Mouse (Mus musculus) stomach, postnatal 0 days (tissue): Measurements from ENCODE around the gene Amotl1. TPM values are rescaled to one million over a fixed set of nuclear protein-coding genes. Genes with fewer than 3 reads are reported as not detected.

Source experiments
- ATAC-seq: fragments of 200-750 bp; cut with Nextera tagmentation; 2 replicates; pipeline ENCODE4 v1.8.0; 2017; ENCODE audit not compliant: low FRiP score, low TSS enrichment
- DNase-seq: peaks from one replicate; pipeline ENCODE4 v3.0.0-alpha.2; 2016; ENCODE audit warnings: low spot score
- H3K27ac ChIP-seq: fragments of 300-500 bp; sonication (generic); replicated peaks from 2 replicates; pipeline ENCODE4 v1.5.1; 2014; ENCODE audit warnings: mild to moderate bottlenecking, control low read depth
- H3K27me3 ChIP-seq: fragments of 300-500 bp; sonication (generic); 2 replicates; pipeline ENCODE4 v1.6.1; 2014; ENCODE audit warnings: low read length; ENCODE audit not compliant: control insufficient read depth, insufficient read depth
- H3K36me3 ChIP-seq: fragments of 300-500 bp; sonication (generic); 2 replicates; pipeline ENCODE4 v1.6.1; 2014; ENCODE audit warnings: low read length, mixed read lengths; ENCODE audit not compliant: control insufficient read depth, insufficient read depth
- H3K4me1 ChIP-seq: fragments of 300-500 bp; sonication (generic); replicated peaks from 2 replicates; pipeline ENCODE4 v1.6.1; 2014; ENCODE audit warnings: antibody characterized with exemption; ENCODE audit not compliant: control insufficient read depth, insufficient read depth
- H3K4me2 ChIP-seq: fragments of 300-500 bp; sonication (generic); replicated peaks from 2 replicates; pipeline ENCODE4 v1.6.1; 2014; ENCODE audit warnings: low read depth, mild to moderate bottlenecking, control low read depth, moderate library complexity
- H3K4me3 ChIP-seq: fragments of 300-500 bp; sonication (generic); 2 replicates; pipeline ENCODE4 v1.5.1; 2014; ENCODE audit warnings: low read depth, low read length, control low read depth
- H3K9ac ChIP-seq: fragments of 300-500 bp; sonication (generic); 2 replicates; pipeline ENCODE4 v1.6.1; 2014; ENCODE audit warnings: mild to moderate bottlenecking, low read length, control low read depth, mixed read lengths
- H3K9me3 ChIP-seq: fragments of 300-500 bp; sonication (generic); 2 replicates; pipeline ENCODE4 v1.6.1; 2016; ENCODE audit warnings: low read length; ENCODE audit not compliant: control insufficient read depth
- CTCF ChIP-seq: IDR thresholded peaks from 2 replicates; pipeline ENCODE4 v1.5.1; 2016; ENCODE audit warnings: antibody characterized with exemption, low read depth, mild to moderate bottlenecking, moderate library complexity
- EP300 ChIP-seq: optimal IDR thresholded peaks from 2 replicates; pipeline ENCODE3; 2016; ENCODE audit warnings: antibody characterized with exemption
- WGBS: fragments of 180-500 bp; shearing (Covaris S2); extraction: QIAGEN DNeasy Blood & Tissue Kit; methylation state at CpG from one replicate; pipeline ENCODE4 v1.1.7; 2014; 5-methylcytosine and 5-hydroxymethylcytosine counted together
- polyA plus RNA-seq: library from polyadenylated mRNA; unstranded; fragments of >200 nt; fragmentation: Nextera tagmentation; extraction: Ambion mirVana; gene quantifications from 2 replicates; pipeline ENCODE4 v1.2.1, GENCODE M21; 2015

The Amotl1 gene
- polyA plus RNA-seq, 1 experiment from 2014 or later, result 7.3 TPM

GRCm38 (mm10) chr9:14663591-14663990 lies 18.7 kb upstream of the Amotl1 start:
- H3K36me3 ChIP-seq, result no peaks in the 10 kb centered on the region
- H3K9me3 ChIP-seq, result no peaks in the 10 kb centered on the region
- TF ChIP-seq CTCF, result no peak
- TF ChIP-seq EP300, result no peak
- WGBS, result 86% methylated on average over 2 of the region's 2 CpGs
- no peak overlapping the region for H3K4me3 ChIP-seq
- no peak for ATAC-seq
- H3K27me3 ChIP-seq, result no peaks in the 10 kb centered on the region
- H3K27ac ChIP-seq, result peak overlapping the region; percentile 63; the same call in 1 of the 2 replicates
- H3K9ac ChIP-seq, result no peak overlapping the region
- H3K4me1 ChIP-seq, result no peaks in the 10 kb centered on the region
- no peak overlapping the region for H3K4me2 ChIP-seq
- DNase-seq, result no peak

- no peaks in the 10 kb centered on the region for H3K9me3 ChIP-seq
- H3K4me1 ChIP-seq, result no peaks in the 10 kb centered on the region
- DNase-seq (no peak), ATAC-seq (0 out of 2 replicates have a peak, but pooled peaks have one; percentile 53)
- no peaks in the 10 kb centered on the region for H3K27me3 ChIP-seq
- no peaks in the 10 kb centered on the region for H3K36me3 ChIP-seq
- no peak overlapping the region for H3K4me3 ChIP-seq
- peak overlapping the region; percentile 89 for H3K27ac ChIP-seq
- 0 out of 2 replicates have a peak overlapping the region, but pooled peaks have one; percentile 13 for H3K9ac ChIP-seq
- no peak overlapping the region for H3K4me2 ChIP-seq
- TF ChIP-seq CTCF, result 0 out of 2 replicates have a peak, but pooled peaks have one; percentile 17
- no peak for TF ChIP-seq EP300
- WGBS, result 57% methylated on average over 7 of the region's 7 CpGs
Observed at GRCm38 (mm10) chr9:14662876-14663275, 18.0 kb upstream of the Amotl1 start.

GRCm38 (mm10) chr9:14662138-14662537 lies 17.3 kb upstream of the Amotl1 start:
- TF ChIP-seq EP300 (no peak), CTCF (no peak)
- peak overlapping the region; percentile 39; the same call in 1 of the 2 replicates for H3K4me2 ChIP-seq
- no peaks in the 10 kb centered on the region for H3K27me3 ChIP-seq
- no peak overlapping the region for H3K4me3 ChIP-seq
- H3K9ac ChIP-seq, result no peak overlapping the region
- no peaks in the 10 kb centered on the region for H3K4me1 ChIP-seq
- peak overlapping the region; percentile 89 for H3K27ac ChIP-seq
- H3K36me3 ChIP-seq, result no peaks in the 10 kb centered on the region
- no peaks in the 10 kb centered on the region for H3K9me3 ChIP-seq
- 61% methylated on average over 9 of the region's 9 CpGs for WGBS
- DNase-seq (no peak), ATAC-seq (peak; percentile 56)

GRCm38 (mm10) chr9:14657926-14658325 lies 13.1 kb upstream of the Amotl1 start:
- ATAC-seq, result no peak
- no peak for TF ChIP-seq EP300
- no peak for TF ChIP-seq CTCF
- 51% methylated on average over 2 of the region's 2 CpGs for WGBS
- no peaks in the 10 kb centered on the region for H3K9me3 ChIP-seq
- H3K36me3 ChIP-seq, result no peaks in the 10 kb centered on the region
- H3K4me2 ChIP-seq, result no peak overlapping the region
- H3K9ac ChIP-seq, result no peak overlapping the region
- no peak overlapping the region for H3K27ac ChIP-seq
- no peak overlapping the region for H3K4me3 ChIP-seq
- H3K4me1 ChIP-seq, result no peaks in the 10 kb centered on the region
- DNase-seq, result no peak
- no peaks in the 10 kb centered on the region for H3K27me3 ChIP-seq

GRCm38 (mm10) chr9:14654010-14654409 lies 9.2 kb upstream of the Amotl1 start:
- no peaks in the 10 kb centered on the region for H3K4me1 ChIP-seq
- no peak for ATAC-seq
- H3K4me3 ChIP-seq, result no peak overlapping the region
- H3K27me3 ChIP-seq, result no peaks in the 10 kb centered on the region
- H3K4me2 ChIP-seq, result no peak overlapping the region
- WGBS, result 70% methylated on average over 2 of the region's 2 CpGs
- H3K27ac ChIP-seq, result no peak overlapping the region
- no peak for DNase-seq
- TF ChIP-seq CTCF (peak; percentile 54), EP300 (no peak)
- no peaks in the 10 kb centered on the region for H3K36me3 ChIP-seq
- H3K9ac ChIP-seq, result no peak overlapping the region
- H3K9me3 ChIP-seq, result no peaks in the 10 kb centered on the region

- no peaks in the 10 kb centered on the region for H3K27me3 ChIP-seq
- DNase-seq (no peak), ATAC-seq (no peak)
- H3K4me2 ChIP-seq, result no peak overlapping the region
- H3K36me3 ChIP-seq, result no peaks in the 10 kb centered on the region
- no peaks in the 10 kb centered on the region for H3K9me3 ChIP-seq
- no peak overlapping the region for H3K4me3 ChIP-seq
- no peak overlapping the region for H3K9ac ChIP-seq
- WGBS, result 67% methylated on average over 1 of the region's 1 CpGs
- TF ChIP-seq CTCF (no peak), EP300 (no peak)
- H3K4me1 ChIP-seq, result no peaks in the 10 kb centered on the region
- H3K27ac ChIP-seq, result no peak overlapping the region
Observed at GRCm38 (mm10) chr9:14652761-14653160, 7.9 kb upstream of the Amotl1 start.
